Mouse (Mus musculus): ENCODE measurements at regions not wholly inside any gene's neighbourhood (a gene's known extent, or its start where the extent isn't known, plus 50 kb on each side); places are given as distances from the start of the nearest gene placed in this dataset.

- no peak overlapping the region for H3K4me3 ChIP-seq
- H3K27me3 ChIP-seq (replicated peaks): no peaks in the 10 kb centered on the region
- no peaks in the 10 kb centered on the region for H3K4me1 ChIP-seq
- H3K9me3 ChIP-seq: no peaks in the 10 kb centered on the region
- H3K36me3 ChIP-seq: no peaks in the 10 kb centered on the region
- WGBS: 80% methylated on average over 3 of the region's 3 CpGs
- no peak overlapping the region for H3K27ac ChIP-seq (replicated peaks)
- H3K4me2 ChIP-seq: no peak overlapping the region
- no peak overlapping the region for H3K9ac ChIP-seq
- ATAC-seq (ENCODE audit: extremely low read depth, insufficient number of reproducible peaks, low FRiP score, low TSS enrichment): no peak
Measured at GRCm38 (mm10) chr17:50378141-50378727, 84.8 kb upstream of the Dazl start.

- Histone ChIP-seq H3K27ac (replicated peaks) (no peak overlapping the region), H3K4me3 (no peak overlapping the region), H3K9ac (no peak overlapping the region), H3K4me2 (no peak overlapping the region), H3K4me1 (peaks cover 21% of the 10 kb centered on the region), H3K27me3 (replicated peaks) (no peaks in the 10 kb centered on the region), H3K36me3 (no peaks in the 10 kb centered on the region), H3K9me3 (no peaks in the 10 kb centered on the region)
- ATAC-seq (ENCODE audit: extremely low read depth, insufficient number of reproducible peaks, low FRiP score, low TSS enrichment): no peak
- WGBS: 66% methylated on average over 12 of the region's 12 CpGs
Measured at GRCm38 (mm10) chr17:50388715-50389710, 95.6 kb upstream of the Dazl start.

- 65% methylated on average over 1 of the region's 1 CpGs for WGBS
- Histone ChIP-seq H3K36me3 (no peaks in the 10 kb centered on the region), H3K9me3 (no peaks in the 10 kb centered on the region), H3K4me1 (peaks cover 23% of the 10 kb centered on the region), H3K4me2 (no peak overlapping the region), H3K4me3 (no peak overlapping the region), H3K9ac (no peak overlapping the region), H3K27ac (replicated peaks) (no peak overlapping the region), H3K27me3 (replicated peaks) (no peaks in the 10 kb centered on the region)
- no peak for ATAC-seq (ENCODE audit: extremely low read depth, insufficient number of reproducible peaks, low FRiP score, low TSS enrichment)
Measured at GRCm38 (mm10) chr17:50390151-50390550, 96.7 kb upstream of the Dazl start.

- 74% methylated on average over 4 of the region's 4 CpGs for WGBS
Measured at GRCm38 (mm10) chr17:50391207-50391606, 97.8 kb upstream of the Dazl start.

GRCm38 (mm10) chr17:50391996-50392395, 98.6 kb upstream of the Dazl start:
- ATAC-seq (ENCODE audit: extremely low read depth, insufficient number of reproducible peaks, low FRiP score, low TSS enrichment): no peak
- peaks cover 23% of the 10 kb centered on the region for H3K4me1 ChIP-seq
- 91% methylated on average over 11 of the region's 11 CpGs for WGBS
- no peaks in the 10 kb centered on the region for H3K9me3 ChIP-seq
- H3K4me3 ChIP-seq: no peak overlapping the region
- no peaks in the 10 kb centered on the region for H3K36me3 ChIP-seq
- H3K27ac ChIP-seq (replicated peaks): no peak overlapping the region
- no peaks in the 10 kb centered on the region for H3K27me3 ChIP-seq (replicated peaks)
- no peak overlapping the region for H3K9ac ChIP-seq
- H3K4me2 ChIP-seq: no peak overlapping the region

More at GRCm38 (mm10) chr17:50391207-50391606, 97.8 kb upstream of the Dazl start:
- Histone ChIP-seq H3K36me3 (no peaks in the 10 kb centered on the region), H3K9me3 (no peaks in the 10 kb centered on the region), H3K4me3 (no peak overlapping the region), H3K27me3 (replicated peaks) (no peaks in the 10 kb centered on the region), H3K4me1 (peaks cover 23% of the 10 kb centered on the region), H3K4me2 (no peak overlapping the region), H3K27ac (replicated peaks) (no peak overlapping the region), H3K9ac (no peak overlapping the region)
- no peak for ATAC-seq (ENCODE audit: extremely low read depth, insufficient number of reproducible peaks, low FRiP score, low TSS enrichment)

GRCm38 (mm10) chr17:50392428-50392827, 99.0 kb upstream of the Dazl start:
- ATAC-seq (ENCODE audit: extremely low read depth, insufficient number of reproducible peaks, low FRiP score, low TSS enrichment): no peak
- H3K4me3 ChIP-seq: no peak overlapping the region
- WGBS: 67% methylated on average over 6 of the region's 6 CpGs

GRCm38 (mm10) chr17:50392966-50393365, 99.5 kb upstream of the Dazl start:
- Histone ChIP-seq H3K36me3 (no peaks in the 10 kb centered on the region), H3K4me1 (peaks cover 23% of the 10 kb centered on the region), H3K4me3 (no peak overlapping the region), H3K9me3 (no peaks in the 10 kb centered on the region), H3K4me2 (no peak overlapping the region), H3K27ac (replicated peaks) (no peak overlapping the region), H3K9ac (no peak overlapping the region), H3K27me3 (replicated peaks) (no peaks in the 10 kb centered on the region)
- 72% methylated on average over 2 of the region's 2 CpGs for WGBS
- no peak for ATAC-seq (ENCODE audit: extremely low read depth, insufficient number of reproducible peaks, low FRiP score, low TSS enrichment)

More at GRCm38 (mm10) chr17:50392428-50392827, 99.0 kb upstream of the Dazl start:
- Histone ChIP-seq H3K27ac (replicated peaks) (no peak overlapping the region), H3K36me3 (no peaks in the 10 kb centered on the region), H3K9me3 (no peaks in the 10 kb centered on the region), H3K4me1 (peaks cover 23% of the 10 kb centered on the region), H3K27me3 (replicated peaks) (no peaks in the 10 kb centered on the region), H3K9ac (no peak overlapping the region), H3K4me2 (no peak overlapping the region)

GRCm38 (mm10) chr17:50393698-50394097, 100.3 kb upstream of the Dazl start:
- Histone ChIP-seq H3K9ac (no peak overlapping the region), H3K4me2 (no peak overlapping the region), H3K4me1 (peaks cover 23% of the 10 kb centered on the region), H3K9me3 (no peaks in the 10 kb centered on the region), H3K27ac (replicated peaks) (no peak overlapping the region; the same call in 1 of the 2 replicates), H3K27me3 (replicated peaks) (no peaks in the 10 kb centered on the region), H3K4me3 (no peak overlapping the region), H3K36me3 (no peaks in the 10 kb centered on the region)
- ATAC-seq (ENCODE audit: extremely low read depth, insufficient number of reproducible peaks, low FRiP score, low TSS enrichment): peak; percentile 42; the same call in 1 of the 2 replicates
- 30% methylated on average over 3 of the region's 3 CpGs for WGBS

- peaks cover 20% of the 10 kb centered on the region for H3K4me1 ChIP-seq
- no peak overlapping the region for H3K27ac ChIP-seq (replicated peaks)
- H3K4me2 ChIP-seq: no peak overlapping the region
- no peak overlapping the region for H3K4me3 ChIP-seq
- no peaks in the 10 kb centered on the region for H3K36me3 ChIP-seq
- WGBS: 84% methylated on average over 1 of the region's 1 CpGs
- H3K9ac ChIP-seq: no peak overlapping the region
- H3K27me3 ChIP-seq (replicated peaks): no peaks in the 10 kb centered on the region
- no peaks in the 10 kb centered on the region for H3K9me3 ChIP-seq
- ATAC-seq (ENCODE audit: extremely low read depth, insufficient number of reproducible peaks, low FRiP score, low TSS enrichment): no peak
Measured at GRCm38 (mm10) chr17:50394801-50395200, 101.4 kb upstream of the Dazl start.

- Histone ChIP-seq H3K27me3 (replicated peaks) (no peaks in the 10 kb centered on the region), H3K9me3 (no peaks in the 10 kb centered on the region), H3K4me1 (peaks cover 20% of the 10 kb centered on the region), H3K36me3 (no peaks in the 10 kb centered on the region), H3K4me2 (no peak overlapping the region), H3K27ac (replicated peaks) (no peak overlapping the region), H3K4me3 (no peak overlapping the region), H3K9ac (no peak overlapping the region)
- 92% methylated on average over 11 of the region's 11 CpGs for WGBS
- ATAC-seq (ENCODE audit: extremely low read depth, insufficient number of reproducible peaks, low FRiP score, low TSS enrichment): no peak
Measured at GRCm38 (mm10) chr17:50395669-50396068, 102.2 kb upstream of the Dazl start.

GRCm38 (mm10) chr17:50397324-50397723, 103.9 kb upstream of the Dazl start:
- Histone ChIP-seq H3K4me1 (peaks cover 19% of the 10 kb centered on the region), H3K36me3 (no peaks in the 10 kb centered on the region), H3K4me2 (no peak overlapping the region), H3K27ac (replicated peaks) (no peak overlapping the region), H3K9me3 (no peaks in the 10 kb centered on the region), H3K4me3 (no peak overlapping the region), H3K27me3 (replicated peaks) (no peaks in the 10 kb centered on the region), H3K9ac (no peak overlapping the region)
- 34% methylated on average over 4 of the region's 4 CpGs for WGBS
- no peak for ATAC-seq (ENCODE audit: extremely low read depth, insufficient number of reproducible peaks, low FRiP score, low TSS enrichment)
